Mouse (Mus musculus) left cerebral cortex, adult 8-10 months (tissue): ENCODE data around the gene Ccdc162. TPM values are rescaled to one million over a fixed set of nuclear protein-coding genes. Genes with fewer than 3 reads are reported as not detected.

Experiments
- DNase-seq, 2 experiments: peaks; one replicate each; pipeline ENCODE4 v3.0.0; 2022; ENCODE audit warnings: low spot score in 2 of 2
- total RNA-seq, 4 experiments: library from RNA; stranded (reverse); gene quantifications; 2 replicates each; pipeline ENCODE4 v1.2.4; 2022

Gene Ccdc162
- 1 to 10 TPM in 2 of 4 experiments, under 1 TPM in 2; 0.77 to 1.6 (median 1.1) TPM for total RNA-seq

DNA sequence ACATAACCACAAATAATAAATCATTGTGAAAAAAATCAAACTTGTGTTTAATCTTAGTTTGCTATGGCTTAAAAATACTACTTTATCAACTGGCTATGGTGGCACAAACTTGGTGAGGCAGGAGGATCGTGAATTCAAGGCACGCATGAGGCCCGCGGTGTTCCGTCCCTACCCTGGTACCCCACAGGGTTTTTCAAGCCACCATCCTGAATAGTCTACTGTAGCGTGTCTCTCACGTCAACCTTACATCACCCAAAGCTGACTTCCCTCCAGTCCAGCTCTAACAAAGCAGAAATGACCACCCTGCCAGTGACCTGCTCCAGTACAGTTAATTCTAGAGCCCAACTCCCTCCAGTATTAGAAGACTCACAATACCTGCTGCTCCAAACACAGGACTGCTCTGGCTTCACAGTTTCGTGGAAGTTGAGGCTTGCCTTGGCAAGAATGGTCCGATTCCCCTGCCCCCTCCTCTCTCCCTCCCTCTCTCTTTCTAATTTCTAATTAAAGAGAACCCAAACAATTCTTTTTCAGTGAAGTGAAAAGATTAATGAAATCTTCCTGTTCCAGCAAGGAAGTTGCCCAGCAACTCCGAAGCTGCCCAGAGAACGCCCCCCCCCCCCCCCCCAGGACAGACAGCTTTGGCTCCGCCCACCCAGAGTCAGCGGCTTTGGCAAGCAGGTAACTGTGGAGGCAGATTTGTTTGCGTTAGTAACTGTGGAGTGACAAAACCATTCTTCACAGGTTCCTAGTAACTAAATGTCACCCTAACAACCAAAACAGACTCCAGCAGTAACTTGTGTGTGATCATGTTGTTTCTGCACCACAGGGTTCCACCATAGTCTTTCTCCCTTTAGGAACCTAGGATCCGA, at the start of gene Ccdc162:
Gene Ccdc162, minus strand, starts transcription at position 606 of the 869 bp plus-strand sequence.
- no peak for DNase-seq

DNA sequence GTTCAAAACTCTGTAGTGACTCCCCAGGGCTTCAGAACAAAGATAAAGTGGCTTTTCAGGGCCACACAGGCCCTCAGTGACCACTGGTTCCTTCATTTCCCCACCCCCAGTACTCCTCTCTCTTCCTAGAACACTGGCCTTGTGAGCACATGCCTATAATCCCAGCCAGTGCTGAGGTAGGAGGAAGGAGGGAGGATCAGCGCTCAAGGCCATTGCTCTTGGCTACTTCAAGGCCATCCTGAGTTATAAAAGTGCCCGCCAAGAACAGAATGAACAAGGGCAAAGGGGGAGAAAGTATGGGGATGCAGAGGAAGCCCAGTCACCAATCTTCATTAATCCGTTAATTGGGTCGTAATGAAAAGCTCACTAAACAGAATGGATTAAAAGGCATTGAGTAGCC, 49.2 kb upstream of the Ccdc162 start:
- no peak for DNase-seq

DNA sequence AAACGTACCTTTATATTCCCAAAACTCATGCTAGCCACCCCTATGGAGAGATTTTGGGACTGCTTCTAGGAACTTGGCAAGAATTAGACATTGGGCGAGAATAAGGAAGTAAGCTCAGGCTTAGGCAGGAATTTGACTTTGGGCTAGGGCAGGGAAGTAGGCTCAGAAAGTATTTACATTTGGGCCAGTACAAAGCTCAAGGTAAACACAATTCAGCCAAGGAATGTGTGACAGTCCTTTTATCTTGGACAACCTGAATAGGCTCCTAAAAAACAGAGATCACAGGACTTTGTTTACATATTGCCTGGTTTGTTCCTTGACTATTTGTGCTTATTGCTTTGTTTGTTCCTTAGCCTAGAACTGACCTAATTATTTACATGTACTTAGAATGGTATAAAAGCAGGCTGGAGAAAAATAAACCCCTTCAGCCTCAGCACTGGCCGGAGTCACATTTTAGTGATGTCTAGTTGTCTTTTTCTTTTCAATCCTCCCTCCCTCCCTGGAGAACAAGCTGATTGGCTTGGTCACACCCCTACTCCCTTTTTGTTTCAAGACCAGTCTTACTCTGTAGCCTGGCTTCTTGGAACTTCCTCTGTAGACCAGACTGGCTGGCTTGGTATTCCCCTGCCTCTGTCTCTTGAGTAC, 47.4 kb upstream of the Ccdc162 start:
- DNase-seq, result no peak

DNA sequence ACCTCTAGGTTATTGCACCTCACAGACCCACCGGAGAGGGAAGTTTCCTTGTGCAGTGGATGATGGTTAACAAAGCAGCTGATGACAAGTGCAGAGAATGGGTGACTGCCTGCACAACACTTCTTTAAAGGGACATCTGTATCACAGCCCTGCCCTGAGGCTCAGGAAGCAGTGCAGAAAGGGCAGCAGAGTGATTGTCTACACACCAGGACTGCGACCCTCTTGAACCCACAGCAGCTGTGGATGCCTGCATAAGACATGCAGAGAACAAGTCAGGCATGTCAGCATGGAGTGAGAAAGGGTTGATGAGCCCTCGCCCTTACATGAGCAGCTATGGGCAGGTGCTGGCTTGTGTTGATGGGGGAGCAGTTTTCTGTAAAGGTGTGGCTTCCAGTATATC, 44.4 kb upstream of the Ccdc162 start:
- no peak for DNase-seq

DNA sequence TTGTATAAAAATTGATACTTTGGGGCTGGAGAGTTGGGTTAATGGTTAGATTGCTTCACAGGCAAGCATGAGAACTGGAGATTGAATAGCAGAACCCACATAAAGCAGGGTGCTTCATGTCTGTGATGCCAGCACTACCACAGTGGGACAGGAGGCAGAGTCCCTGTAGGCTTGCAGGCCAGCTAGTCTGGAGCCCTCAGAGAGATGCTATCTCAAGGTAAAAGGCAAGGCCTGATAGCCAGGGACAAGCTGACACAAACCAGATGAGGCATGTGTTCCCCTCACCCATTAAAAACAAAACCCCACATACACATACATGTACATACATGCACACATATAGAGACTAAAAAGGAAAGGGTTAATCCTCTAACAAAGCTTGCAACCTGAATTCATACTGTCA, 41.6 kb upstream of the Ccdc162 start:
- DNase-seq, result no peak

- no peak for DNase-seq
These were observed 40.8 kb upstream of the Ccdc162 start for GRCm38 (mm10) chr10:41757226-41757625.

DNA sequence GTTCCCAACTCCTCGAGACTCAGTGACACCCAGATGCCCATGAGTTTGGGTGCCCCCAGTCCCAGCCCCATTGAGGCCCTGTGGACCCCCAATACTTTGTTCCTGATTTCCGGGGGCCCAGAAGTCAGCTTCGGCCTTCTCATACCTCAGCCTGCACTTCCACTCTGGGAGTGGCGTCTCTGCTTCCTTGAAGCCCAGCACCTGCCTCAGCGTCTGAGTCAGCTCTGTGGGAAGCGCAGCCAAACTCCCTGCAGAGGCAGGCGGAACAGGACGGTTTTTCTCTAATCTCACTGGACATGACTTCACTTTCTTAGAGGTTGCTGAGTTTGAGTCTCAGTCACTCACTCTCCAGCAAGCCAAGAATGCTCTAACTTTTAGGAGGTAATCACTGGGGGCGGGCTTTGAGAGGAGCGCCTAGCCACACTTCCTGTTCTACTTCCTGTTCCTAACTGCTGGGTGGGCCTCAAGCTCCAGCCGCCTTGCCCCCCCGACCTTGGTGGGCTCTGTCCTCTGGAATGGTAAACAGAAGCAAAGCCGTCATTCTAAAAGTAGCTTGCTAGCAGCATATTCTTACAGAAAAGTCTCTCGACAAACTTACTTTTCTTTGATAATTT, 35.5 kb upstream of the Ccdc162 start:
- DNase-seq, result no peak

DNA sequence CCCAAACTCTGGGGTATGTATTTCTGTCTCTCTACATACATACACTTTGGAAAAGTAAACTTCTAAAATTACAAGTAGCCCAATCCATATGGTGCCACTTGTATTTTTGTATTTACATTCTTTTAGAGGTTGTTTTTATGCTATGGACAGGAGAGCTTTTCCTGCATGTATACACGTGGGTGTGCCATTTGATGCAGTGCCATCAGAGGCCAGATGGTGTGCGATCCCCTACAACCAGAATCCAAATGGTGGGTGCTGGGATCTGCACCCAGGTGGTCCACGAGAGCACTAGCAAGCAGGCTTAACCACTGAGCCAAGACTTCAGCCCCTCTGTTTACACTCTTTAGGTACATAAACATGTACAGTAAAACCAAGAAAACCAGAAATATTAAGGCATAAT, 32.9 kb upstream of the Ccdc162 start:
- DNase-seq, result no peak

GRCm38 (mm10) chr10:41746554-41746953, 30.1 kb upstream of the Ccdc162 start:
- peak; percentile 8 to 63 for DNase-seq

DNA sequence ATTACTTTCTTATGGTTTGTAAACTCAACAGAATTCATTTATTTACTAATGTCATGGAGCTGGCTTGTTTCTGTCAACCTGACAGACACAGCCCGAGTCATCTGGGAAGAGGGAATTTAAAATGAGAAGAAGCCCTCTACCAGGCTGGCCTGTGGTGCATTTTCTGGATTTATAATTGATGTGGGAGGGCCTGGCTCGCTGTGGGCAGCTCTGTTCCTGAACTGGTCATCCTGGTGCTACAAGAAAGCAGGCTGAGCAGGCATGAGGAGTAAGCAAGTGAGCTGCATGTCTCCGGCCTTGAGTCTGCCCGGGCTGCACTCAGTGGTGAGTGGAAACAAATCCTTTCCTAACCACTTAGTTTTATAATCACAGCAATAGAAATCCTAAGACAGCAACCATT, 27.6 kb upstream of the Ccdc162 start:
- DNase-seq, result no peak

GRCm38 (mm10) chr10:41740221-41740620, 23.8 kb upstream of the Ccdc162 start:
- no peak for DNase-seq

DNA sequence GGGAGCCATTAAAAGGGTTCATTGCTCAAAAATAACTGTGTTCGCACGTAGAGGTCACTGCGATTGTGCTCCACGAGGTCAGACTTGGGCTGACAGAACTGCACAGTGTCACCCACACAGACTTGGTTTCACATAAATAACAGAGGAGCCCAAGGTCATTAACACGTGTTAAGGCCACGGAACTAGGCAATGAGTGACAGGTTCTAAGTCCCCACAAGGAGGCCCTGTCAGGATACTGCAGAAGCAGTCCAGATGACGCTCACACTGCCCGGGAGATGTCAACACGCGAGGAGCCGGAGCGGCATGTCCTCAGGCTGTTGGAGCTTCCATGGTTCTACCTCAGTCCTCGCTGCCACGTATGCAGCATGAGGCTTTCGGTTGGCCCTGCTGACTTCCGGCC, 20.8 kb upstream of the Ccdc162 start:
- DNase-seq, result no peak

DNA sequence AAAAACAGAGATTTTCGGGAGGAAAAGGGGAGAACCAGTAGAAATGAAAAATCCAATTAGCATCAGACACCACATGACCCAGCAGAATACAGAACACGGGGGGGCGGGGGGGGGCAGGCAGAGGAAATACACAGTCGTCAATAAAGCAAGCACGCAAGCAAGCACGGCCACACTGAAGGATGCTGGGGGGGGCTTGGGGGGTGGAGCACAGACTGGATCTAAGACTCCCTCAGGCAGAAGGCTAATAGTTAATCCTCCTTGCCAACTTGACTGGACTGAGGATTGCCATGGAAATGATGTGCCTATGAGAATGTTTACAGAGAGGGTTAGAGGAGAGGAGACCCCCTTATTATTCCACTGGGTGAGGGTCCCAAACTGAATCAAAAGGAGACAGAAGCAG, 19.0 kb upstream of the Ccdc162 start:
- DNase-seq, result no peak

- no peak for DNase-seq
These were observed 16.8 kb upstream of the Ccdc162 start for GRCm38 (mm10) chr10:41733214-41733613.

- no peak for DNase-seq
These were observed 15.5 kb upstream of the Ccdc162 start for GRCm38 (mm10) chr10:41731932-41732331.

GRCm38 (mm10) chr10:41730746-41731145, 14.3 kb upstream of the Ccdc162 start:
- no peak for DNase-seq

DNA sequence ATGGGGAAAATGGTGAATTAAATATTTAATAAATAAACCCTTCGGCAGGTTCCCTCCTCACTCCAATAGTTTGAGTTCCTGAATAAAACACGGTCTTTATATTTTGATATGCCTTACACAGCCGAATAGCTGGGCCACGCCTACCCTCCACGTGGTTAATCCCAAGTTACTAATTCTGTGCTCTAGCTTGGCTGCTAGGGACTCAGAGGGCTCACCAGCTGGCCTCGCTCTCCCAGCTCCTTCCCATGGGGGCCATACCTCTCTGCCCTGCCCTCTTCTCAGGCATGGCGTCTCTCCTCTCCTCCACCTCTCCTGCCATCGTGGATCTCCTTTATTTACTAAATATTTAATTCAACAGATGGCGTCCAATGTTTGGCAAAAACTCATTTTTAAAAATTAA, 9.8 kb upstream of the Ccdc162 start:
- no peak for DNase-seq

DNA sequence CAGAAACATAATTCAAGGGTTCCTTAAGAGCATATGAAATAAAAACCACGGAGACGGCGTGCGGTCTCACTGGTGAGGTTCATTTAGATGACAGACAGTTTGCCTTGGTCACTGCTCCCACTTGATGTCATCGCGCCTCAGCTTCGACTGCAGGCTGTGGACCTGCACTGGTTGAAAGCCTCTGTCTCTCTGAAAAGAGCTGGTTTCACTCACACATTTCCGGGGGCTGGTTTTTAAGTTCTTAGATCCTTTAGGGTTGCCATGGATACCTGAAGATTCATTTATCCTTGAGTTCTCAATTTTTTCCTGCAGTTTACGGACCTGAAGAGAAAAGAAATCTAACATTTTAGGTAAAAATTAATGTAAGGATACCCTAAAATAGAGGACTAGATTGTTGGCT, 3.2 kb upstream of the Ccdc162 start:
- DNase-seq, result peak in 1 of 2 experiments; percentile 12

GRCm38 (mm10) chr10:41715557-41715956, 877 bp downstream of the Ccdc162 start:
- DNase-seq, result no peak

GRCm38 (mm10) chr10:41711467-41711866, 5.0 kb downstream of the Ccdc162 start:
- DNase-seq, result no peak

DNA sequence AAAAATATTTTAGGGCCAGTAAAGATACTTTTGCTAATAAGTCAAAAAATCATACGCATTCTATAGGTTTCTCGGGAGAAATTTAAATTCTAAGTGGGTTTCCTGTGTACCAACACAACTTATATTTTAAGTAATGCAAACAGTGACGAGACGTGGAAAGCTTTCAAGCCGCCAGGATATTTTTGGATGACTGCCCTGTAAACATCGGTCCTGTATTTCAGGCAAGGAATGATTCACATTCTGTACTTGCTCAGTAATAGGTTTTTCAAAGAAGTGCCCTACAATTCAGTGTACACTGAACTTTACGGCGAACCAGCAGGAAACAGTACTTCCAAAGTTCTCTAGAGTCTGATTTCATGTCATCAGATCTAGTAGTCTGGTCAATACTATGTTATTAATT, 5.7 kb downstream of the Ccdc162 start:
- DNase-seq, result no peak

DNA sequence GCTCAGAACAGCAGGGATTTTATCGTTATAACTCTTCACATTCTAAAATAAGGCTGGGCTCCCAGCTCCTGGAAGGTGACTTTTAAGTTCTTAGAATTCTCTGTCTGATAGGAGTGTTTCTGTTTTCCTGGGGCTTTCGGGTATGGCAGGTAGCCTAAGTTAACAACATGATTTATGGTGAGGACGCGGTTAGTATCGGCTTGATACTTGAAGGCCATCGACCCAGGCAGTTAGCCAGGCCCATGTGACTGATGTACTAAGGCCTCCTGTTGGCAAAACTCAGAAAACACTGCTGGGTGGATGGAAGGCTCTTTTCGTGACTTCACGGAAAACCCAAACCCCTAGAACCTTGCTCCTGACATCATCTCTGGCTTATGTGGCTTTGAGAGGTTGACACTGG, 7.1 kb downstream of the Ccdc162 start:
- no peak for DNase-seq
